Mouse (Mus musculus) hindlimb bud, embryonic 11.5 days (tissue): Measurements from ENCODE around the gene Meis2.

Experiments used
- DNase-seq: peaks from one replicate; pipeline ENCODE4 v3.0.0-alpha.2; 2012; ENCODE audit warnings: low read depth, low spot score; ENCODE audit errors: extremely low spot score

The Meis2 gene

GRCm38 (mm10) chr2:116001352-116002138 lies 64.1 kb downstream of the Meis2 start:
- DNase-seq = no peak

GRCm38 (mm10) chr2:116000514-116000913 lies 65.1 kb downstream of the Meis2 start:
- DNase-seq = no peak

DNA sequence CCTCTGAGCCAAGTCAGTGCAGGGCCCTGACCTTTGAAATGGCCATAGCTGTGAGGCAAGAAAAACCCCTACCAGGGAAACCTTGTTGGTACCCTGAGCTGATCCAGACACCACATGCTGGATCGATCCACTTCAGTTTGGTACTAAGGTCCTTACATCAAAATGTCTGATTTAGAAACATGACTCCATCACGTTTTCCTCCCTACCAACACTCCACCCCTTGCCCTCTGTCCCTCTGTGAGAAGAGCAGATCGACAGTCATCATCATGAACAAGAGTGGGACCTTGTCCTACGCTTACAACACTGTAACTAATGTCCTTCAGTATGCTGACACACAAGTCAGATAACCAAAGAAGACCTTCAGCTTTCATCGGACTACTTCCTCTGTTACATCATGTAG lies 66.8 kb downstream of the Meis2 start:
- no peak for DNase-seq

DNA sequence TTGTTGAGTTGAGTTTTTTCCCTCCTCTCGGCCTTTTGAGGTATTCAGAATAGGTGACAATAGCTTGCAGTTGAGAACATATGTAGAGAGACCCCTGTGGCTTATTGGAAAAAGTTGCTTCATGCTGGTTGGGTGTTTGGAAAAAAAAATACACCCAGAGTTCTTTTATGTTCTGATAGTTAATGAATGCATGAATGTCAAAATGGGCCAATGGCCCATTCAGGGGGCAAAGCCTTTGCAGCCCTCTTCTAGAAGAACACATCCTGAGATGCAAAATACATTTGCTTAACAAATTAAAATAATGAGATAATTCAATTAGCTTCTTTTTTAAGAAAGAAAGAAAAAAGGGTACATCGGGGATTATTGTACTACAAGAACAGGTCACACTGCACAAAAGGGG lies 69.2 kb downstream of the Meis2 start:
- no peak for DNase-seq

GRCm38 (mm10) chr2:115993877-115994276 lies 71.8 kb downstream of the Meis2 start:
- DNase-seq = no peak

- DNase-seq = no peak
These were observed 76.4 kb downstream of the Meis2 start for GRCm38 (mm10) chr2:115989249-115989648.

GRCm38 (mm10) chr2:115988448-115988847 lies 77.2 kb downstream of the Meis2 start:
- DNase-seq = no peak

DNA sequence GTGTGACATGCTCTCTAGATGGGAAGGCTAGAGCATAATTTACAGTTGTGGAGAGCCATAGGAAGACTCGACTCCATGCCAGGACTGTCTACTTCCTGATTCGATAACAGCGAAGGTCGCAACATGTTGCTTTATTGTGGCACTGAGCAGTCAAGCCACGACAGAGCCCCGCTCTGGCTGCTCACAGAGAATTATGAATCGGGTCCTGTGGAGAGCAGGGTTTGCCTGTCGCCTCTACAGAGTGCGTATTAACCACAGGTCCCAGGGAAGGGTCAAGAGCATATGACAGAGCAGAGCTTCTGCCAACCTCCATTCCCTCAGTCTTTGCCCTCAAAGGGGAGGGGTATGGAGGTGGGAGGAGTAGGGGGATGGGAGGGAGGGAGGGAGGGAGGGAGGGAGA lies 80.7 kb downstream of the Meis2 start:
- no peak for DNase-seq

DNA sequence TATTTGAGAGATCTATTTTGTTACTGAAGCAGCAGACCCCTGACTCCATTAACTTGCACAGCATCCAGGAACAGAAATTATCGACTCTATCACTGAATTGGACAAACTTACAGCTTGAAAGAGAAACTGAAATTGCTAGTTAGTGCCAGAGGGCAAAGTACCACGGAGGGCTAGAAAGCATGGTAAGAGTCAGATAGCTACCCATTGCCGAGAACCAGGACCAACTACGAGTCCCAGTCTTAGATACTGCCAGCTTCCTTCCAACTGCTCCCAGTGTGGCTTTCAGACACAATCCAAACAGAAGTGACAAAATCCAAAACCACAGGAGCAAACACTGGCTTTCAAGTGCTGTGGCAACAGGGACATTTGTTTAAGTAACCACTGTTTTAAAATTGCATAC lies 81.2 kb downstream of the Meis2 start:
- no peak for DNase-seq

DNA sequence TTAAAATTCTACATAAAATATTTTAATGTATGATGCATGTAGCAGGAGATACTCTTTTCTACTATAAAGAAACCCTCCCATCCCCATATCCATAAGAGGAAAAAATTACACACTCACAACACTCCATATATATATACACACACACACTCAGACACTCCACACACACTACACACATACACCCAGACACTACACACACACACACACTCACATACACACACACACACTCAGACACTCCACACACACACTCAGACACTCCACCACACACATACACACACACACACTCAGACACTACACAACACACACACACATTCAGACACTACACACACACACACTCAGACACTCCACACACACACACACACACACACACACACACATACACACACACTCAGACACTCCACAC lies 85.1 kb downstream of the Meis2 start:
- DNase-seq = no peak

DNA sequence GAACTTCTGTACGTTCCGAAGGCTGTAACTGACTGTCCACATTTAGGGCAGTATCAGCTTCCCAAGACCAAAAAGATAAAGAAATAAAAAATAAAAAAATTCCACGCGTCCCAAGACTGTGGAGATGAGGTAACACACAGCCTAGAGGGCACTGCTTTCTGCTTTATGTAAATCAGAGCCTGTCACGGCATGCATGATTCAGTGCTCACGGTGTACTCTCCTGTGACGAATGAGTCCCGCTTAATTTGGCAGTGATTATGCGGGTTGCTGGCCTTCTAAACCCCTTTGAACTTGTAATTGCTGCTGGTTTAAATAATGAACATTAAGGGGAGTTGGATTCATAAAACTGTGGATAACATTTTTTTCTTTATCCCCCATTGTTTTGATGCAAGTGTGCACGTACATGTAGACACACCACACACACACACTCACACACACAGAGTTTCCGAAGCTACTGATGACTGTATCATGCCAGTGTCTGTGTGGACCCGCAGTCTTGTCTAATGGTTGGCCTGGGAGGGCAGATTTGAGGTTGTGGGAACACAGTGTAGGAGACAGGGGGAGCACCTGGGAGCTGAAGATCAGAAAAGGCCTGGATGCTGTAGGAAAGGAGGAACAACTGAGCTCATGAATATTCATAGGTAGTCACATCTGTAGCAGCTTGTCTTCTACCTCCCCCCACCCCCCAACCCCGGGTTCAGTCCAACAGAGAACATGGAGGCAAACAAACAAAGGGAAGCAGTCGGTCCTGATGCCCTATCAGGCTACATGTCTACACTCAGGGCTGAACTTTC lies 85.8 kb downstream of the Meis2 start:
- DNase-seq = no peak

DNA sequence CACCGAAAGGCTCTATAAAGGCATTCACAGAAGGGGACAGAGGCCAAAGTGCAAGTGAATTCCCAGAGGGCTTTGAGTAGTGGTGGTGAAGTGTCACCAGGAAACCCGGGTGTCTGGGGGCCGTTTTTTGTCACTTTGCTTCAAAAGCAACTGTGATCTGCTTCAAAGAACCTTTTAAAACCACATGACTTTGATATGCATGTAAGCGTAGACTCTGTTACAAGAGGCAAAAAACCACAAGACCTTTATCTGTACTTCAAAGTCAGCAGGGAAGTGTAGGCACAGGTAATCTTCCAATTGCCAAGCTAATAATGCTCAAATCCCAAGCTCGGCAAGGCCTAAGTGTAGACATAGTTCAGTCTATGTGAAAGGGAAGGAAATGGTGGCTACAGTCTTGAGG lies 87.0 kb downstream of the Meis2 start:
- no peak for DNase-seq

- no peak for DNase-seq
These were observed 94.3 kb downstream of the Meis2 start for GRCm38 (mm10) chr2:115971296-115971805.

GRCm38 (mm10) chr2:115970091-115970820 lies 95.4 kb downstream of the Meis2 start:
- no peak for DNase-seq

GRCm38 (mm10) chr2:115969201-115969600 lies 96.4 kb downstream of the Meis2 start:
- DNase-seq = no peak

DNA sequence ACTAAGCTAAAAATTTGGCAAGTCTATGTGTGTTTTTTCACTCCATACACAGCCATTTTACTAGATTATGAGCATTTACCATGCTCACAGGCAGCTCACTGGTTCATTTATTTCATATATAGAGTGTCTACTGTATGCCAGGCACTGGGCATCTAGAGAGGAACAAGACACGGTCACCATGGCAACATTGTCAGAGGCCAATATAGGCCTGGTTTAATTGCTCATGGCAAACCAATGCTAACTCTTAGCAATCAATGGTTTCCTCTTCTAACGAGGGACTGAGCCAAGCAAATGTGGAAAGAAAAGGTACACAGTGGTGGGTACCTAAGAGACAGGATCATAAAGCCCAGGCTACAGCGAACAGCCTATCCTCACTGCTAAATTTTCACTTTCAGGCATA lies 100.7 kb downstream of the Meis2 start:
- no peak for DNase-seq

DNA sequence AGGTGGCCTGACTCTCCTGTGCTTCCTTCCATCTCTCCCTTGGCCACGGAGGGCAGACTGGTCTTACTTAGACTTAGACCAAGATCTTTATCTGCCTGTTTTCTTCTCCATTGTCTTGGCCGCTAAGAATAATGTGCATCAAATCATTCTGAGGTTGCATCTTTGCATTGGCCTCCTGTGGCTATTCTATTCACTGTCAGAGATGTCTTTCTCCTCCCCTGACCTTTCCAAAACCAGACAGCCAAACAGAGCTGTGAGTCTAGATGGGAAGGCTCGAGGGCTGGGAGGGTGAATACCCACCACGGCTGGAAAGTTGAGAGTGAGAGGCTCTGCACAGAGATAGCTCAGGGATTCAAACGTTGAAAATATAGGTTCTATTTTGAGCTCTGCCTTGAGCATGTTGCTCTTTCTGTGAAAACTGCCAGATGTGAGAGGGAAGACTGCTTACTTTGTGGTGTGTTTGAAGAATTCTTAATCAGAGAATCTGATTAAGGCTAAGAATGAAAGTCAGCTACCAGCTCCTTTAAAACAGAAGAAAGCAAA lies 102.3 kb downstream of the Meis2 start:
- DNase-seq = no peak

DNA sequence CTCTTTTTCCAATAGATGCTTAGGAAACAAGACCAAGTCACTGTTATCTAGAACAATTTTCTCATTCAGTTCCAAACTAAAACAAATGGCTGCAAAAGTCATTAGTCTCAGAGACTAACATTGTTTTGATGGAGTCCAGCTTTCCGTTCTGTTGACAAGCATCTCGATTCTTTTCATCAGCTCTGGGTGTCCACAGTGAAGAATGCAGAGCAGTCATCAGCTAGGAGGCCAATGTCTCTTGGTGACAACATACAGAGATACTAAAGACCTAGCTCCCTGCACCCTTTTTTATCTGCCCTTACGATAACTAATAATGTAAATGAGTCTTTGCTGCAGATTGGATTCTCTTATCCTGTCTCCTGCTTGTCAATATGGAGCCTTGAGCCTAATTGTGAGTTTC lies 102.9 kb downstream of the Meis2 start:
- no peak for DNase-seq

GRCm38 (mm10) chr2:115962113-115962512 lies 103.5 kb downstream of the Meis2 start:
- DNase-seq = no peak

DNA sequence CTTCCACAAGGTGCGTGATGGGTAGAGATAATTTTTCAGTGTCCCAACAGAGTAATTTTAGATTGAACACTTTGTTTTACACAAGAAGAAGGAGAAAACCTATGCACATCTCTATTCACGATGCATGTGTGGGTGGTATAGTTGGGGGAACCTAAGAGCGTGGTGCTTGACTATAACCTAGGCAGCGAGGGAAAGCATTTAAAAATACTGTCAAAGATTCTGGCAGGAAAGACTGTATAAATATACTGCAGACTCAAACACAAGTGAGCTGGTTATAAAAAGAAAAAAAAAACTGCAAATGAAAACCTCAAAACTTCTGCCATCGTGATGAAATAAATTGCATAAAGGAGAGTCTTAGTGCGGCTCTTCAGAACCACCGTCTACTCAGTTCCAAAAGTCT lies 105.0 kb downstream of the Meis2 start:
- no peak for DNase-seq

DNA sequence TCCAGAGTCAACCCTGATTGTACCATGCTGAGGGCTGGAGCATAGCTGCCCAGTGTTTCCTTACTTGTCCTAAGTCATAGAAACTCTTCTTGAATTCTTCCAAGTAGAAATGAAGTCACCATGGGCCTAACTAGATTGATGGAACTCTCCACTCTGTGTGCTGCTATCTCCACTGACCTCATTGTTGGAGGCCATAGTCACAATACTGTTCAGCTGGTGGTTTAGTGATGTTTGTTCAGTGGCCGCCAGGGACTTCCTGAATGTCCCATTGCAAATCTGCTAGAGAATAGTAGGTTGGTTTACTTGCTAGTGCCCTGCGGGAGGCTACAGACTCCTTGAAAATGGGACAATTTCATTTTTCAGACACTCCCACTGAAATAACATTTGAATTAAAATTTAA lies 108.9 kb downstream of the Meis2 start:
- no peak for DNase-seq
